Mouse (Mus musculus) small intestine, adult 2 months (tissue): ENCODE measurements around the gene Tsr2.

ENCODE experiments used
- CTCF ChIP-seq: fragments of 200-500 bp; IDR thresholded peaks from 2 replicates; pipeline ENCODE4 v1.5.1; 2012; ENCODE audit warnings: low read depth, mild to moderate bottlenecking, control low read depth, inconsistent platforms, low read length, moderate library complexity, mixed read lengths; ENCODE audit not compliant: insufficient replicate concordance, insufficient read length; ENCODE audit errors: extremely low read depth
- POLR2A ChIP-seq: fragments of 200-500 bp; IDR thresholded peaks from 2 replicates; pipeline ENCODE4 v1.6.1; 2012; ENCODE audit warnings: low read depth, mild to moderate bottlenecking, control low read depth, inconsistent platforms, low read length, moderate library complexity

DNA sequence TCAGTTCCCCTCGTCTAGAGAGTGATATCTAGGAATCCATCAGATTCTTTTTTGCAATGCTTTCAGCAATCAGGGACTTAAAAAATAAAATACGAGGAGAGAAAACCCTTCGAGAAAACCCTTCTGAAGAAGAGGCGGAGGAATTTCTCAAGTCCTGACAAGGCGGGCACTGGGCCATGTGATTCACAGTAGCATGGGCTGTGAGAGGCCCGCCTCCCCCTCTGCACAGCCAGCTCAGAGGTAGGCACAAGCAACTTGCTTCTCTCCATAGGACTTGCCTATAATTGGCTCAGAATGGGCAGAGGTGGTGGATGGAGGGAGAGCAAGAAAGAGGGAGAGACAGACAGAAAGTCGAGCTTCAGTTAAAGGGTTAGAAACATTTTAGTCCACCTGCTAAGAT is 46.0 kb downstream of the Tsr2 start:
- TF ChIP-seq CTCF (no peak), POLR2A (no peak)
